In genomic region chr7:80039699-80040098, GRCm38 (mm10) we compare ENCODE assay signal across 18 mouse cellular contexts. TPM values are rescaled to one million over a fixed set of nuclear protein-coding genes. Genes with fewer than 3 reads are reported as not detected.
DNase-seq lines count a peak whose midpoint lies in the region; TF ChIP-seq lines count a peak whose summit lies in the region.
"Had no signal": no experiment of that assay in that cellular context is flagged by ENCODE, and none has a peak within 500 bp of the region (broad histone marks: within the 10 kb centered on the region; RNA-seq: fewer than 3 reads in every experiment).

No protein-coding gene starts in this region.

- peak; percentile 23 to 46 for DNase-seq in left cerebral cortex, adult 18-20 months (ENCODE audit: low spot score in 2 of 2)
- no peak for DNase-seq in left cerebral cortex, postnatal 10 days (ENCODE audit: extremely low spot score in 1 of 2, low spot score in 2 of 2)
- peak; percentile 42 for DNase-seq in right cerebral cortex, adult 18-20 months
- DNase-seq in right cerebral cortex, postnatal 14 days = no peak
- no peak for DNase-seq in gastrocnemius, adult 8-10 months (ENCODE audit: low spot score in 2 of 2)
- DNase-seq: adrenal gland, postnatal 14 days; cerebellum, adult 18-20 months; cerebellum, postnatal 10 days; embryo, embryonic 11 days; gastrocnemius, adult 2 months; gastrocnemius, postnatal 36 days; heart, adult 11 months; heart, postnatal 36 days had no signal

- H3K27ac ChIP-seq in cortical plate, adult 2 months (ENCODE audit: insufficient read depth, low read length) = peak overlapping the region; percentile 21; the same call in 1 of the 2 replicates
- H3K27ac ChIP-seq: embryonic facial prominence, embryonic 15.5 days; forebrain, embryonic 10.5 days; gastrocnemius, adult 2 months; heart, embryonic 13.5 days had no signal

- TF ChIP-seq POLR2A in cortical plate, adult 2 months (IDR thresholded peaks at IDR 0.05; ENCODE audit: extremely low read depth, insufficient read depth, low read length) = no peak

- H3K4me1 ChIP-seq in cortical plate, adult 2 months (ENCODE audit: control insufficient read depth, insufficient read depth, low read length) = no peaks in the 10 kb centered on the region

- TF ChIP-seq CTCF in cortical plate, adult 2 months (IDR thresholded peaks at IDR 0.05; ENCODE audit: extremely low read depth, insufficient read depth, low read length) = no peak

- no peak overlapping the region for H3K4me3 ChIP-seq in cortical plate, adult 2 months (ENCODE audit: insufficient read depth, low read length)
- H3K4me3 ChIP-seq: embryonic facial prominence, embryonic 15.5 days; erythroblast, embryonic 14.5 days; forebrain, embryonic 10.5 days; gastrocnemius, adult 2 months; heart, embryonic 13.5 days had no signal

- intact Hi-C loops in left cerebral cortex, postnatal 10 days (cut with DNase I) = no loop called here

RNA-seq across cellular contexts. Expression of gene Zfp710, which starts 15.1 kb away (rescaled TPM):
- 10 to 100 TPM; 19.4 to 22.1 TPM for total RNA-seq in left cerebral cortex, adult 18-20 months (2021)
- total RNA-seq in left cerebral cortex, postnatal 10 days (2021) = 10 to 100 TPM; 15.8 to 16.7 TPM
- 18.0 and 18.5 TPM in 2 replicates for polyA plus RNA-seq in cortical plate, adult 2 months (2012; rRNA removed)
- total RNA-seq in gastrocnemius, adult 8-10 months (2022) = 10 to 100 TPM; 18.5 to 37.8 (median 27.3) TPM

Comparison
In these comparisons a context has a peak if more than half of its experiments do, and no peak if none do; other contexts are left out.
1. DNase-seq: peak in left cerebral cortex, adult 18-20 months (2 of 2) and right cerebral cortex, adult 18-20 months (single experiment); none in left cerebral cortex, postnatal 10 days (0 of 2), right cerebral cortex, postnatal 14 days (single experiment) and gastrocnemius, adult 8-10 months (0 of 2).